Mouse (Mus musculus) mesoderm, embryonic 11.5 days (tissue): ENCODE results near the gene Foxj2.

Experiments used
- DNase-seq: peaks from one replicate; pipeline ENCODE4 v3.0.0-alpha.2; 2012; ENCODE audit warnings: low read depth, low spot score

Foxj2 gene

GRCm38 (mm10) chr6:122813640-122814039, 6.1 kb upstream of the Foxj2 start:
- no peak for DNase-seq

DNA sequence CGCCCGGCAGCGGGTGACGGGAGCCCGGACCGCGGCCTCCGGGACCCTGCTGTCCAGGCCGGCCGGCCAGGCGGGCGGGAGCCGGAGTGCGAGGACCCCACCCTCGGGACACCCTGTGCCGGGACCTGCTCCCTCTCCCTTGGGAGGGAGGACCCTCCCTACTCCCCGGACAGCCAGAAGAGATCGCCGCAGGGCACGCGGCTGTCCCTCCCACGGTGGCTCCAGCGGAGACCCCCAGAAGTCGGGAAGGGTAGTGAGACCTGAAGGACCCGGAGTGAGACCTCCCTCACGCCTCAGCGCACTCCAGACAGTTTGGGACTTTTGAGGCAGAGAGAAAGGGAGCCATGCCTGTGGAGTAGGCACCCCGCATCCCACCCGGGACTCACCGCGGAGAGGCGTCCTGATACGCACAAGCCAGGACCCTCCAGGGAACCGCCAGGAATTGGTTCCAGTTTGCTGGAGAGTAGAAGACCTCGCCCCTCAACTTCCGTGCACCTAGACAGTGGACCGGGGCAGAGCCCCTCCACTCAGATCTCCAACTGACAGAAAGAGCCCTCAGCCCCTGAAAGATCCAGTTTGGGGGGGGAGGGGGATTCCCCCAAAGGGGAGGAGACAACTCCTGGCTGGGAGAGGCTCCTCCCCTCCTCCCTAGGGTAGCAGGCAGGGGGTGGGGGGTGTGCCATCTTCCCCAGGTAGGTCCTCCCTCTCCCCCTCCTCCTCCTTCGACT, 521 bp downstream of the Foxj2 start:
- peak; percentile 31 for DNase-seq

DNA sequence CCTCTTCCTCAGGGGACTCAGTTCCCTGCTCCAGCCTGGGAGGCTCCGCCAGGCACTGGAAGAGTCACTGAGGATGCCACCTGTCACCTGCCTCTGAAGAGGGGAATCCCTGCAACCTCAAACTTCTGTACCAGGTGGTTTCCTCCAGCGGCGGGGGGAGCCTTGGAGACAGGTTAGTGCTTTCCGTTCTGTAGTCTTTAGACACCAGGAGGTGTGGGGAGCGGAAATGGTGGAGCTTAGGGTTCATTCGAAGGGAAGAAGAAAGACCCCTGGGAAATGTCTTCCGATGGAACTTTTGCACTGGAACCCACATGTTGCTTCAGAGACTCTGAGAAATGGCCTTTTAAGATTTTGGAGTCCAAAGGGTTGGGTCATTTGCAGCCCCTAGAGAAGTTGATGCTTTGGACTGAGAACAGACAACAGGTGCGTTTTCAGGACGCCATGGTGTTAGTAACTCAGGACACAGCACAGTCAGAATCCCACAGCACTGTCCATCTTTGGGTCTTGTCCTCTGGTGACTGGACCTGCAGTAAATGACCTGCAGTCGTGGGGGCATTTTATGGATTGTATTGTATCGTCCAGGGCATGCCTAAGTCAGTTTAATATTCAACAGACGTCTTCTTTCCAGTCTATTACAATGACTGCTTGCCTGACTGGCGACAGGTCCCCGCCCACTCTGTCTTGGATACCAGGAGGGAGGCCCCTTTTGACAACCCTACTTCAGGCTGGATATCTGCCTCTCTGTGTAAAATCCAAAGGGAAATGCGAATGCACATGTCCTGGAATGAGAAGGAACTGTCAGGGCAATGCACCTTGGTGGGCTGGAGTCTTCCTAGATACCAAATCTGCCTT, 1.3 kb downstream of the Foxj2 start:
- no peak for DNase-seq

DNA sequence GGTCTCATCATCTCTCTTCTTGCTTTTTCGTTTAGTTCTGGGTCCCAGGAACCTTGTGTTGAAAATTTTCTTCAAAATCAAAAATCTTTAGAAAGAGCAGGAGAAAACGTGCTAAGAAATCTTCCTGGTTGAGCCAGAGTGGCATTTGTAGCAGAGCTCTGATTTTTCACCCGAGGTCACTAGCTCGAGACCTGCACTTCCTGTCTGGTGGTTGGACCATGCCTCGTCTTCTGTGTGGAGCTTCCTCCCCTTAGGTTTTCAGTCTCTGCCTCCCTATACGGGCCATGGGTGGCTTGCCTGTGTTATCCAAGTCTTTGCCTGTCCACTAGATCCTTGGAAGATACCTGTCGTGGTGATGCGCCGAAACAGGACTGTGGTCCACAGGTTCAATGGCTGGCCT, 2.1 kb downstream of the Foxj2 start:
- no peak for DNase-seq

DNA sequence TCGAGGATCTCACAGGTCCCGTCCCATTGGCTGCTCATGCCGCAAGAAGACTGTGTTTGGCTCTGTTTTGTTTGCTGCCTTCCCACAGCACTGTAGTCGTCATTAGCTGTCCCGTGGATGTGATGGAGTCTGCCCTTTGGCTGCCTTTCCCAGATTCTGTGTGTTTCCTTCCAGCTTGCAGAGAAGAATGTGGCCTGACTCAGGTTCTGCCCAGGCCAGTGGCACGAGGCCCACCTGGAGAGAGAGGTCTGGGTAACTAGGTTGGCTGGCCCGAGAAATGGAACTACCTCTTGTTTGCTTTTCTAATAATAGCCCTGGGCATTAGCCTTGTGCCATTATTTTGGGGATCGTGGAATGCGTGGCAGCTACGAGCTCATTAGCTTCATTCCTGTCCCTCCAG, 4.4 kb downstream of the Foxj2 start:
- no peak for DNase-seq

DNA sequence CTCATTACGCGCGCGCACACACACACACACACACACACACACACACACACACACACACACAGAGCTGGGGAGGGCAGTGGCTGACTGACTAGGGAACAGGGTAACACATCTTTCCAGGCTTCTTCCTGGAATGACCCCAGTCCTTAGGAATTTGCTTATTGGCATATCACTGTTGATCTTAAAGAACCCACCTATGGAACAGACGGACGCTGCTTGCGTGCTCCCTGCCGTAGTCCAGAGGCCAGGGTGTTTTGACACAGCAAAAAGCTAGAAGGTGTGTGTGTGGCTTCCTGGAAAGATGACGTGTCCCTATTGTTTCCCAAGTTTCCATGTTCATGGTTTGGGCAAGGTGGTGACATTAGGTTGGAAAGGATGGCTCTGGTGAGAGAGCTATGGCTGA, 5.5 kb downstream of the Foxj2 start:
- DNase-seq, result no peak

GRCm38 (mm10) chr6:122825923-122826742, 6.4 kb downstream of the Foxj2 start:
- DNase-seq, result peak; percentile 43

GRCm38 (mm10) chr6:122828086-122828485, 8.4 kb downstream of the Foxj2 start:
- no peak for DNase-seq

DNA sequence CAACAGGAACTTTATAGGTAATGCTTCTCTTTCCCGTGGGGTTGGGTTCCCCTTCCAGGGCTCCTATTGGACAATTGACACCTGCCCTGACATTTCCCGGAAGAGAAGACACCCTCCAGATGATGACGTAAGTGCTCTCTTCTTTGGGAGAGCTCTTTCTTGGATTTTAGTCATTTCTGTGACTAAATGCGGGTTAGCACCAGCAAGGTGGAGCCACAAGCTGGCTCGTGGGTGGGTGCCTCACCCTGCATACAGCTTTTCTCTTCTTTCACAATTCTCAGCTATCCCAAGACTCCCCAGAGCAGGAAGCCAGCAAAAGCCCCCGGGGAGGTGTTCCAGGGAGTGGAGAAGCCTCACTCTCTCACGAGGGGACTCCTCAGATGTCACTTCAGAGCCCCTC, 13.2 kb downstream of the Foxj2 start:
- DNase-seq, result no peak

- peak; percentile 27 for DNase-seq
These were observed 14.7 kb downstream of the Foxj2 start for GRCm38 (mm10) chr6:122834365-122834764.

DNA sequence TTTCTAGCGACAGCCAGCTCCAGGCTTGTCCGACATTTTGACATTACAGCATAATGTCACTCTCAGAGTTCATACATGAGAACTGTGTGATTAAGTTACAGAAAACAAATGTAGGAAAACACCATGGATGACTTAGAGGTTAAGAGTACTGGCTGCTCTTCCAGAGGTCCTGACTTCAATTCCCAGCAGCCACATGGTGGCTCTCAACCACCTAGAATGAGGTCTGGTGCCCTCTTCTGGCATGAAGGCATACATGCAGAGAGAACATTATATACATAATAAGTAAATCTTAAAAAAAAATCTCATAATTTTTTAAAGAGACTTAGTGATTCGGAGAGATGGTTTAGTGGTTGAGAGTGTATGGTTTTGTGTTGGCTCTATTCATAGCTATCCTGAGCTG, 17.3 kb downstream of the Foxj2 start:
- no peak for DNase-seq

DNA sequence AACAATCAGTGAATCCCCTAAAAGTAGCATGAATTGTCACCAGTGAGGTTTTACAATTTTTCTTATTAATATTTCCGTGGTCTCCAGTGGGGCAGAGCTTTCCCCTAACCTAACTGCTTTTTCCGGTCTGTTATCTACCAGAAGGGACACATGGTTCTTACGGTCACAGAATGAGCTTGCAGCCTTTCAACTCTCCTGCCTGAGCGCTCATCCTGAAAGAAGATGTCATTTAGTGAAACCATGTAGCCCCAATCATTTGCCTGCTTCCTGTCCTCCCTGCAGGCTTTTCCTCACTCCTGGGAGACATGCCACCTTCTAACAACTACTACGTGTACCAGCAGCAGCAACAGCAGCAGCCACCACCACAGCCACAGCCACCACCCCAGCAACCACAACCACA, 17.8 kb downstream of the Foxj2 start:
- no peak for DNase-seq

DNA sequence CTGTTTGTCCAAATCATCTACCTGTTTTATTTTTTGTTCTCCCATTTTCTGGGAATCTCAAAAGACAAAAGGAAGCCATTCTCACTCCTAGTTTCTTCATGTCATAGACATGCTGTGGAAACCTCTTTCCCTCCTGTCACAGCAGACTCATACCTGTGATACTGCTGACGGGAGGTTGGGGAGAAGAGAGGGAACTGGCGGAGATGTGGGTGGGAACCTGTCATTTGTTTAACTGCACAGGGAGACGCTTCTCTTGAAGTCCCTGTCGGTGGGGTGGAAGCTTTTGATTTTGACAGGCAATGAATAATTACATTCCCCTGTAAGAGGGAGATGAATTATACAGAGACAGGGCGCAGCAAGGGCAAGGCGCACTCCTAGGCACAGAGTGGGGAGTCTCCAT, 24.0 kb downstream of the Foxj2 start:
- DNase-seq, result no peak

GRCm38 (mm10) chr6:122852696-122853095, 33.0 kb downstream of the Foxj2 start:
- no peak for DNase-seq

GRCm38 (mm10) chr6:122854552-122854951, 34.8 kb downstream of the Foxj2 start:
- no peak for DNase-seq

GRCm38 (mm10) chr6:122855955-122856354, 36.2 kb downstream of the Foxj2 start, which contains the start of gene C3ar1:
Gene C3ar1 (minus strand): TSS chr6:122856161.
- no peak for DNase-seq

DNA sequence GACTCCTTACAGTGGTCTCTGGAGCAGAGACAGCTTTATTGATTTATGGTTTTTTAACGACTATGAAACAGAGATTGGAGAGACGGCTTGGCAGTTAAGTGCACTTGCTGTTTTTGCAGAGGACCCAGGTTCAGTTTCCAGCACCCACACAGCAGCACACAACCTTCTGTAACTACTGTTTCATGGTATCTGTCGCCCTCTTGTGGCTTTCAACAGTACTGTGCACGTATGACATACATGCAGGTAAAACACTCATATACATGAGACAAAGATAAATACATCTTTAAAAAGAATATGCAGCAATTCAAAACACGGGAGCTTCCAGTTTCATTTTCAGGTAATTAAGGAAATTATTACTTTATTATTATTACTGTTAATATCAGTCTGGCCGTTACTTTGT, 42.7 kb downstream of the Foxj2 start:
- DNase-seq, result no peak

DNA sequence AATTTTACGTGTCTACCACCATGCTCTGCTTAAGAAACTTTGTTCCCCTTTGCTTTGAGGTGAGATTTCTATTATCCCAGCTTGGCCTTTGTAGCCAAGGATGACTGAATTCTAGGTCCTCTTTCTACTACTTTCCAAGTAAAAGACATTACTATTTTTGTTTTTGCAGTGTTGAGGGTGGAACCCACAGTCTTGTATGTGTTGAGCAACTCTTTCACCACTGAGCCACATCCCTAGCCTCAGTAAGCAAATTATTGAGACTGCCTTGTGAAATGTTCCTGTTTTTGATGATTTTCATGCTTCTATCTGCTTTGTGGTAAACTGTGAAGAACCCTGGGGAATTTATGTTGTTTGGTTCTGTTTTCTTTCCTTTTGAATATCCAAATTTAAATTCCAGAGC, 43.2 kb downstream of the Foxj2 start:
- no peak for DNase-seq

DNA sequence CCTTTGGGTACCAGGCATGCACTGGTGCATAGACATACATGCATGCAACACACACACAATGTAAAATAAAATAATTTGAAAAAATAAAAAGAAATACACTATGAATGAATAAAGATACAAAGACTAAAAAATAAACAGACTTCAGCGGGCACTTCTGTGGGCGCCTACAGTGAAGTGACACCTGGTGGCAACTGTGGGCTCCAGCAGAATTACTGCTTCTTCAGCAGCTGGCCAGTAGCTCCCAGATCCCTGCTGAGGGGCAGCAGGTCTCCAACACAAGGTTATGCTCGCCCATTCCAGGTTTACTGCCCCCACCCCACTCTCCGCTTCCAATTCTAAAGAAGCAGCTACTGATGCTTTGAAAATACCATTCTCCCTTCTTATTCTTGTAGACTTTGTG, 48.2 kb downstream of the Foxj2 start:
- DNase-seq, result no peak

- no peak for DNase-seq
These were observed 50.1 kb downstream of the Foxj2 start for GRCm38 (mm10) chr6:122869846-122870245.

- no peak for DNase-seq
These were observed 53.1 kb downstream of the Foxj2 start for GRCm38 (mm10) chr6:122872800-122873199.
